Mouse (Mus musculus) heart, adult 2 months (tissue): ENCODE results near the gene Zzef1.

ENCODE experiments used
- CTCF ChIP-seq: fragments of 200-600 bp; IDR thresholded peaks from 2 replicates; pipeline ENCODE4 v1.8.1; 2022; ENCODE audit warnings: antibody characterized with exemption, mild to moderate bottlenecking, moderate library complexity
- POLR2A ChIP-seq: fragments of 200-500 bp; IDR thresholded peaks from 2 replicates; pipeline ENCODE4 v1.6.1; 2011; ENCODE audit warnings: mild to moderate bottlenecking, low read depth, low read length, control low read depth; ENCODE audit not compliant: insufficient read depth

GRCm38 (mm10) chr11:72953116-72953439 lies 157.1 kb downstream of the Zzef1 start:
- TF ChIP-seq POLR2A, result no peak
- no peak for TF ChIP-seq CTCF
